Mouse (Mus musculus) forebrain, postnatal 0 days (tissue): ENCODE results near the gene Ttll12. TPM values are rescaled to one million over a fixed set of nuclear protein-coding genes. Genes with fewer than 3 reads are reported as not detected.

Source experiments
- ATAC-seq: fragments of 200-750 bp; cut with Nextera tagmentation; 2 replicates; pipeline ENCODE4 v1.8.0; 2017; ENCODE audit warnings: mild to moderate bottlenecking, moderate library complexity
- DNase-seq: peaks from one replicate; pipeline ENCODE4 v3.0.0-alpha.2; 2015
- H3K27ac ChIP-seq: fragments of 300-500 bp; sonication (generic); 2 replicates; pipeline ENCODE4 v1.5.1; 2014; ENCODE audit warnings: low read depth, mild to moderate bottlenecking, antibody characterized with exemption, low read length, moderate library complexity, mixed read lengths
- H3K27me3 ChIP-seq: fragments of 300-500 bp; sonication (generic); 2 replicates; pipeline ENCODE4 v1.6.1; 2014; ENCODE audit warnings: mild to moderate bottlenecking, low read length, mixed read lengths; ENCODE audit not compliant: insufficient read depth
- H3K36me3 ChIP-seq: fragments of 300-500 bp; sonication (generic); 2 replicates; pipeline ENCODE4 v1.6.1; 2014; ENCODE audit warnings: mild to moderate bottlenecking, moderate library complexity; ENCODE audit not compliant: insufficient read depth
- H3K4me1 ChIP-seq: fragments of 300-500 bp; sonication (generic); 2 replicates; pipeline ENCODE4 v1.6.1; 2014; ENCODE audit warnings: antibody characterized with exemption; ENCODE audit not compliant: insufficient read depth
- H3K4me2 ChIP-seq: fragments of 300-500 bp; sonication (generic); 2 replicates; pipeline ENCODE4 v1.6.1; 2014; ENCODE audit warnings: low read depth, mild to moderate bottlenecking, moderate library complexity
- H3K4me3 ChIP-seq: fragments of 300-500 bp; sonication (generic); 2 replicates; pipeline ENCODE4 v1.5.1; 2014; ENCODE audit warnings: low read depth, low read length, mixed read lengths
- H3K9ac ChIP-seq: fragments of 300-500 bp; sonication (generic); 2 replicates; pipeline ENCODE4 v1.6.1; 2014; ENCODE audit warnings: mild to moderate bottlenecking
- H3K9me3 ChIP-seq: fragments of 300-500 bp; sonication (generic); 2 replicates; pipeline ENCODE4 v1.6.1; 2016; ENCODE audit warnings: low read length
- CTCF ChIP-seq: sonication (generic); IDR thresholded peaks from 2 replicates; pipeline ENCODE4 v1.5.1; 2016; ENCODE audit warnings: antibody characterized with exemption, control low read depth, low read depth
- WGBS: fragments of 180-500 bp; shearing (Covaris S2); extraction: QIAGEN DNeasy Blood & Tissue Kit; methylation state at CpG from one replicate; pipeline ENCODE4 v1.1.7; 2014; 5-methylcytosine and 5-hydroxymethylcytosine counted together
- polyA plus RNA-seq: library from polyadenylated mRNA; unstranded; fragments of >200 nt; fragmentation: Nextera tagmentation; extraction: Ambion mirVana; gene quantifications from 2 replicates; pipeline ENCODE4 v1.2.1, GENCODE M21; 2015
- total RNA-seq: library from RNA; depleted of rRNA; stranded (reverse); fragments of >200 nt; gene quantifications from 2 replicates; pipeline ENCODE4 v1.2.3, GENCODE M21; 2014; rRNA removed

The Ttll12 gene
- total and polyA plus RNA-seq, 2 experiments from 2014 or later: 38.7 to 42.9 TPM

DNA sequence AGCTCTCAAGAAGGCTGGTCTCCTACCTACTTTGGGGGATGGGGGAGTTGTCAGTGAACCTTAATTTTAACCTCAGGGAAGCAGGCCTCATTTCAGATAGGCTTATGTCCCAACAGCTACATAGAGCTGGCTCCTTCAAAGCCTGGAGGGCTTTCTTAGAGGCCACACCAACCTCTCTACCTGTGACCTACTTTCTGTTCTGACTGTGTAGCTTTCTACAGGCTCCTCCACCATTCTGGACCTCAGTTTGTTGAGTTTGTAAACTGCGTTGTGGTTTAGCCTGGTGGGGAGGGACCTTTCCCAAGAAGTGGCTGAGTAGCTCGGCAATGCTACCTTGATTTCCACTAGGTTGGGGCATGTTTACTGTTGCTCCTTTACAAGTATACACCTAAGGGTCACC lies 67.2 kb downstream of the Ttll12 start:
- ATAC-seq (no peak), DNase-seq (no peak)
- WGBS: 80% methylated on average over 2 of the region's 2 CpGs
- Histone ChIP-seq H3K9me3 (no peaks in the 10 kb centered on the region), H3K9ac (no peak overlapping the region), H3K36me3 (no peaks in the 10 kb centered on the region), H3K4me3 (no peak overlapping the region), H3K4me2 (no peak overlapping the region), H3K4me1 (peaks cover 4% of the 10 kb centered on the region; the same call in 1 of the 2 replicates), H3K27ac (no peak overlapping the region), H3K27me3 (peaks cover 32% of the 10 kb centered on the region)
- no peak for TF ChIP-seq CTCF

DNA sequence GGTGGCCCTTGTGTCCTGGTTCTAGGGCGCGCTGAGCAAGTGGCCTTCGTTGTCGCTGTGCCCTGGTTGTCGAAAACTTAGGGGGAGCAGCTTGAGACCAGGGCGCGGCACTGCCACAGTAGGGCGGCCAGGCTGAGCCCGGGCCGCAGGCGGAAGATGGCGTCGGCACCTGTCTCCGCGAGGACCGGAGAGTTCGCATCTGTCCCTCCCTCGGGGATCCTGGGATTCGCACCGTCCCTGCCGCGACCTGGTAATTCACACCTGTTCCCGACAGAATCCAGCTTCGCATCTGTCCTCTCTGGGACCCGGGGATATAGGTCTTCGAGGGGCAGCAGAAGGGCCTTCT lies 67.9 kb downstream of the Ttll12 start:
- 2% methylated on average over 26 of the region's 26 CpGs for WGBS
- Histone ChIP-seq H3K27ac (no peak overlapping the region), H3K36me3 (no peaks in the 10 kb centered on the region), H3K9me3 (no peaks in the 10 kb centered on the region), H3K9ac (0 out of 2 replicates have a peak overlapping the region, but pooled peaks have one; percentile 10), H3K4me2 (peak overlapping the region; percentile 89), H3K27me3 (peaks cover 32% of the 10 kb centered on the region), H3K4me3 (peak overlapping the region; percentile 43), H3K4me1 (peaks cover 4% of the 10 kb centered on the region; the same call in 1 of the 2 replicates)
- no peak for TF ChIP-seq CTCF
- DNase-seq (peak; percentile 5), ATAC-seq (no peak)

DNA sequence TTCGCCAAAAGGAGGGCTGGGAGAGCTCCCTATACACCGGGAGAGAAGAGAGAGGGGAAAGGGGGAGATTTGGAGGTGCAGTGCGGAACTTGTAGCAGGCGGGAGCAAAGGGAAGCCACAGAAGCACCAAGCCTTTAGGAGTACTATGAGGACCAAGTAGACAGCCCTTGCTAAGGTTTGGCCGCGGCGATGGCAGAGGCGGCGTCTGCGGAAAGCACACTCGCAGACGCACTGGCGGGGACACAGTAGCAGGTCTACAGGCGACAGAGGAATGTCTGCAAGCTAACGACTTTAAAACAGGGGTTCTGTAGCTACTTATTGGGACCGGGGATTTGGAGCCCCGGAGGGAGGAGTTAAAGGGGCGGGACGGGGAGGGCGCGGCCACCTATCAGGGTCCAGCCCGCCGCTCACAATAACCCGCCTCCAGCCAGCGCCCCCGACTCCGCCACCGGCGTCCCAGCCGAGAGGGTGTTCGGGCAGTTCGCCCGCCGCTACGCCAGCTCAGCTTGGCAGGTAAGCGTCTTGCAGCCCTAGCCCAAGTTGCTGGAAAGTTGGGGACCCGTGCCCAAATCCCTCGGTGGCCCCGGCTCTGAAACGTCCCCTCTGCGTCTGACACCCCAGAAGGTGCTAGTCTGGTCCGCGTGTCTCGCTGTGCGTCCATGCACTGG lies 68.4 kb downstream of the Ttll12 start, which contains the start of gene Bik:
TSS of gene Bik (plus strand) at position 439 of the 668 bp plus-strand sequence.
- no peaks in the 10 kb centered on the region for H3K36me3 ChIP-seq
- peaks cover 4% of the 10 kb centered on the region; the same call in 1 of the 2 replicates for H3K4me1 ChIP-seq
- H3K9me3 ChIP-seq: no peaks in the 10 kb centered on the region
- TF ChIP-seq CTCF: no peak
- DNase-seq (peak; percentile 45), ATAC-seq (peak; percentile 53)
- peak within 1 kb of the TSS; percentile 89 for H3K4me2 ChIP-seq
- H3K4me3 ChIP-seq: peak within 1 kb of the TSS; percentile 43
- H3K27ac ChIP-seq: no peak within 1 kb of the TSS
- peaks cover 32% of the 10 kb centered on the region for H3K27me3 ChIP-seq
- WGBS: under 1% methylated on average over 44 of the region's 45 CpGs
- H3K9ac ChIP-seq: 0 out of 2 replicates have a peak within 1 kb of the TSS, but pooled peaks have one; percentile 10

Other genes starting within 250 kb of the Ttll12 start
- gene Arfgap3, start 244.9 kb downstream of the Ttll12 start, total RNA-seq: 41.0 and 41.2 TPM in 2 replicates
- 32.0 and 33.7 TPM in 2 replicates for gene Arfgap3, start 244.9 kb downstream of the Ttll12 start, polyA plus RNA-seq
- gene Pacsin2, start 130.6 kb downstream of the Ttll12 start, total RNA-seq: 13.8 and 20.9 TPM in 2 replicates
- gene Pacsin2, start 130.6 kb downstream of the Ttll12 start, polyA plus RNA-seq: 10.4 and 16.5 TPM in 2 replicates
- 39.5 and 47.4 TPM in 2 replicates for gene Ttll1, start 84.3 kb downstream of the Ttll12 start, total RNA-seq
- 76.2 and 115 TPM in 2 replicates for gene Ttll1, start 84.3 kb downstream of the Ttll12 start, polyA plus RNA-seq
- gene Bik, start 68.3 kb downstream of the Ttll12 start, total RNA-seq: not detected in 2 replicates
- gene Bik, start 68.3 kb downstream of the Ttll12 start, polyA plus RNA-seq: 0.33 and 0.84 TPM in 2 replicates
- 5.7 and 13.6 TPM in 2 replicates for gene Tspo, start 31.6 kb downstream of the Ttll12 start, total RNA-seq
- 15.3 and 18.0 TPM in 2 replicates for gene Tspo, start 31.6 kb downstream of the Ttll12 start, polyA plus RNA-seq
- gene Mcat, start 31.4 kb downstream of the Ttll12 start, total RNA-seq: 50.3 and 53.8 TPM in 2 replicates
- gene Mcat, start 31.4 kb downstream of the Ttll12 start, polyA plus RNA-seq: 40.9 and 46.3 TPM in 2 replicates
- gene Scube1, start 129.9 kb upstream of the Ttll12 start, total RNA-seq: 28.1 and 33.5 TPM in 2 replicates
- gene Scube1, start 129.9 kb upstream of the Ttll12 start, polyA plus RNA-seq: 9.7 and 12.0 TPM in 2 replicates
- 352 and 534 TPM in 2 replicates for gene Mpped1, start 184.3 kb upstream of the Ttll12 start, total RNA-seq
- 227 and 361 TPM in 2 replicates for gene Mpped1, start 184.3 kb upstream of the Ttll12 start, polyA plus RNA-seq